Mouse (Mus musculus) heart, adult 8-10 months (tissue): ENCODE data around the gene Kdm1a. TPM values are rescaled to one million over a fixed set of nuclear protein-coding genes. Genes with fewer than 3 reads are reported as not detected.

ENCODE experiments used
- DNase-seq: peaks from one replicate; pipeline ENCODE4 v3.0.0; 2022; ENCODE audit warnings: low spot score
- total RNA-seq, 4 experiments: library from RNA; stranded (reverse); gene quantifications; 2 replicates each; pipeline ENCODE4 v1.2.4; 2022

The Kdm1a gene
- total RNA-seq, result 10 to 100 TPM; 24.3 to 27.0 (median 26.4) TPM

- peak; percentile 92 for DNase-seq
Measured at GRCm38 (mm10) chr4:136602568-136602967, at the start of gene Kdm1a. TSS of gene Kdm1a (minus strand) at chr4:136602723.

DNA sequence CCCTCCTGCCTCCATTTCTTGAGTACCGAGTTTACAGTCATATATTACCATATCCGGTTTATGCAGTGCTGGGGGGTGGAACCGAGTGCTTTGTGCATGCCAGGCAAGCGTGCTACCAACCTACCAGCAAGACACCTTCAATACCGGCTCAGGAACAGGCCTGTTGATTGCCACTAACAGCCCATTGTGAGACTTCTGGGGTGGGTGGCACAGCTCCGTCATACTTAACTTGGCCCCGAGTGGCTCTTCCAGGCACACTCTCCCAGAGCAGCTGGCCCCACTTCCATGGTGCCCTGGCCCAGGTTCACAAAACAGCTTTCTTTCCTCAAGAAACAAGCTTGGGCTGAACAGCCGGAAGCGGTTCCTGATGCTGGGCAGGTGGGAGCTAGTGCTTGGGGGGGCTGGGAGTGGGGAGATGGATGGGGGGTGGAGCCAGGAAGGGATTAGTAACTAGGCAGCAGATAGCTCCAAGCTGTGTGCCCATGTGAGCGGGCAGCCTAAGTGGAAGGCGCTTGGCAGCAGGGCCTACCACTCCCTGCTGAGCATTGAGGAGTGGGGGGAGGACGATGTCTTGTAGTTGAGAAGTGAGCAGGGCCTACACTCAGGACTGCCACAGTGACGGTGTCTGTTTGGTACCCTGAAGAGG is 49.5 kb upstream of the Kdm1a start:
- DNase-seq, result no peak

GRCm38 (mm10) chr4:136651357-136651811 is 48.9 kb upstream of the Kdm1a start:
- DNase-seq, result no peak

GRCm38 (mm10) chr4:136650261-136650660 is 47.7 kb upstream of the Kdm1a start:
- no peak for DNase-seq

DNA sequence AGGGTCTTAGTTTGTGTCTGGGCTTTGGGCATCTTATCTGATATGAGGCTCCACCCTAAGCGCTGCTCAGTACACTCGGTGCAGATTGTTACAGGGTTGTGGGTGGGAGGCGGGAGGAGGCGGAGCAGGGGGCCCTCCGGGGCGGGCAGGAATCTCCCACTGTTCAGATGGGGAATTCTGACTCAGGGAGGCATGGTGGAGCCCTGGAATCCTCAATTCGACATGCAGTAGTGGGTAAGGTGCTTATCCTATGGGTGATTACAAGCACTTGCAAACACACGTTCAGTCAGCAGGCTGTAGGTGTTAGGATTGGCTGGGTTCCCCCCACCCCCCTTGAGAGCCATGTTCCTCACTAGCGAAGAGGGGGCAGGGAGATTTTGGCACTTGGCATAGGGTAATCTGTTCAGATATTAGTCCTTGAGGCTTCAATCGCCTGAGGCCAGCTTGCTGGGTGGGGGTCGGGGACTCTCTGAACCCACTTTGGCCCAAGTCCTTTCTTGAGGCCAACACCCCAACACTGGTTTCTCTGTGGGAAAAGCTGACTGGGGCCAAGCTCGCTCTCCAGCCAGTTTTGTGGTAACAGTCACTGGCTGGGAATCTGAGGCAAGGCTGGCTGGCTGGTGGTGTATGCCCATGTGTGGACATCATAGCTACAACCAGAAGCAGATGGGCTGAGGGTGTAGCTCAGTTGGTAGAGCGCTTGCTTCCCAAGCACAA is 47.1 kb upstream of the Kdm1a start:
- no peak for DNase-seq

GRCm38 (mm10) chr4:136648922-136649479 is 46.5 kb upstream of the Kdm1a start:
- peak; percentile 58 for DNase-seq

DNA sequence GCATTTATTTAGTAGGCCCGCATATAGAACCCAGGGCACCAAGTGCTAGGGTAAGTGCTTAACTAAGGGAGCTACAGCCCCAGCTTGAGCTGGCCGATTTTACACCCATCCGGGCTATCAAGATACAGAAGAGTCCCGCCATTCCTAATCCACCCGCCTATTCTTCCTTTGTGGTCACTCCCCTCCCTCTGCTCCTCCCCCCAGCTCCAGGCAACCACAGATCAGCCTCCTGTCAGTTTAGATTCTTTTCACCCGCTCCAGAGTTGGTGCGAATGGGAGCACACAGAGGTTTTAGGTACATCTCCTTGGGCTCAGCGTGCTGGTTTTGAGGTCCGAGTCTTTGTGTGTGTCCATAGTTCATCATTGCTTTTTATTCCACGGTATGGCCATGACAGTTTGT is 36.4 kb upstream of the Kdm1a start:
- DNase-seq, result no peak

GRCm38 (mm10) chr4:136638230-136638750 is 35.8 kb upstream of the Kdm1a start:
- DNase-seq, result no peak

DNA sequence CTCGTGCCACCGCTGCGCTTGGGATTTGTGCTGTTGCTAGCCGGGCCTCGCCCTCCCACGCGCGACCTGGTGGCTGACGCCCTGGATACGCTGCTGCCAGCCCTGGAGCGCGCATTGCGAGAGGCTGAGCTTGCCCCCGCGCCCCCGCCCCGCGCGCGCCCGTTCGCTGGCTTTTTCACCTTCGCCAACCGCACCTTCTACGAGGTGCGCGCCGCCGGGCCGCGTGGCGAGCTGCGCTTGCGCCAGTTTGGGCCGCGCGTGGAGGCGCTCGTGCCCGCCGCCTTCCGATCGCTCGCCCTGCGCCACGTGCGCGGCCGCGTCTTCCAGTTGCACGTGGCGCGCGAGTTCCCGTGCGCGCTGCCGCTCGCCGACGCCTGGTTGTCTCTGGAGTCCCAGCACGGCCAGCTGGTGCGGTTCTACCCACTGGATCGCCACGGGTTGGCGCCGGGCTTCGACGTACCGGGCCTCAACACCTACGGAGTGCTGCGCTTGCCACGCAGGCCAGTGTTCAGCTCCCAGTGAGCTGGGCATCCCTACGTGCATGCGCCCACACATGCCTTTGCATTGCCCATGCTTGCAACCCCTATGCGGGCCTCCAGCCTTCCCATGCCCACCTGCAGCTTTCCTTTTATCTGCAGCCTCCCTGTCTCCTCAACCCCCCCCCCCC is 35.2 kb upstream of the Kdm1a start:
- no peak for DNase-seq

- DNase-seq, result no peak
Measured at GRCm38 (mm10) chr4:136636983-136637562, 34.5 kb upstream of the Kdm1a start.

DNA sequence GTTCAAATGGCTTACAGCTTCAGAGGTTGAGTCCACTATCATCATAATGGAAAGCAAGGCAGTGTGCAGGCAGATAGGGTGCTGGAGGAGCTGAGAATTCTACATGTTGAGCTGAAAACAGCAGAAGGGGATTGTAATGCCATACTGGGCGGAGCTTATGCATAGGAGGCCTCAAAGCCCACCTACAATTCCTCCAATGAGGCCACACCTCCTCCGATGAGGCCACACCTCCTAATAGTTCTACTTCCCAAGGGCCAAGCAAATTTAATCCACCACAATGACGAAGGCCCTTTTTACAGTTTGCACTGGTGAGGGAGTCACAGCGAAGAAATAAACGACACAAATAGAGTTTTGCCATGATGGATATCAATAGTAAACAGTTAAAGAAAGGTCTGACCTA is 34.0 kb upstream of the Kdm1a start:
- DNase-seq, result no peak

DNA sequence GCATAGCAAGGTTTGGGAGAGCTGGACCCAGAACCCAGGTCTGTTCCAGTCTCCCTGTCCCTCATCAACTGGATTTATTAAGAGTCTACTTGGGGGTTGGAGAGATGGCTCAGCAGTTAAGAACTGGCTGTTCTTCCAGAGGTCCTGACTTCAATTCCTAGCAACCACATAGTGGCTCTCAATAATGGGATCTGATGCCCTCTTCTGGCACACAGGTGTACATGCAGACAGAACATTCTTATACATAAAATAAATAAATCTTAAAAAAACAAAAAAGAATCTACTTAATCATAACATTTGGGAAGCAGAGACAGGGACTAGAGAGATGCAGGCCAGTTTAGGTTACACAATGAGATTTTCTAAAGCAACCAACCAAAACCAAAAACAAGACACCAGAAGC is 33.5 kb upstream of the Kdm1a start:
- no peak for DNase-seq

DNA sequence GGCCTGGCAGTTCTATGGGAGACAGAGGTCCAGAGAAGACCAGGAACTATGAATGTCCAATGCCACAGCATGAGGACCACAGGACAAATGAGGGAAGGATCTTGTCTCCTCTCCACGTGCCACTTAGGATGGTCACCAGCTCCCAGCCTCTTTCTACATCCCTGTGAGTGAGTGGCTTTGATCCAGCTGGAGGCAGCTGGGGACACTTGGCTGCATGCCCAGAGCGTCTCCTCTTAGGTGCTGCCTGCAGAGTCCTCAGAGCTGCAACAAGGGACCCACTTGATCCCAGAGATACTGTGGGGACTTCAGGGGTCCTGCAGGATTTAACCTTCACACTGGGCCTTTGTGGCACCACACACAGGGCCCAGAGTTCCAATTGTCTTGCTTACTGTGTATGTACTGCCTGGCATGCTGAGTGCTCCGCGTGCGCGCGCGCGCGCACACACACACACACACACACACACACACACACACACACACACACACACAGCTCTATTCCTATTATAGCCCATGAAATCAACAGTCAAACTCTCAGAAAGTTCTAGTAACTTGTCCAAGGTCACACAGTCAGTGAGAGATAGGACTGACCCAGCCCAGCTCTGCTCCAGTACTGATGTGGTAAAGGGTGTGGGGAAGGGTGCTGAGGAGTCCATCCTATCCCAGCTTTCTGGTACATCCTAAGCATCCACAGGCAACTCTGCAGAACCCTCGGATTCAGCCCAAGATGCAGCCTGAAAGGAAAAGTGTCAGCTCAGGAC is 28.9 kb upstream of the Kdm1a start:
- DNase-seq, result peak; percentile 12

DNA sequence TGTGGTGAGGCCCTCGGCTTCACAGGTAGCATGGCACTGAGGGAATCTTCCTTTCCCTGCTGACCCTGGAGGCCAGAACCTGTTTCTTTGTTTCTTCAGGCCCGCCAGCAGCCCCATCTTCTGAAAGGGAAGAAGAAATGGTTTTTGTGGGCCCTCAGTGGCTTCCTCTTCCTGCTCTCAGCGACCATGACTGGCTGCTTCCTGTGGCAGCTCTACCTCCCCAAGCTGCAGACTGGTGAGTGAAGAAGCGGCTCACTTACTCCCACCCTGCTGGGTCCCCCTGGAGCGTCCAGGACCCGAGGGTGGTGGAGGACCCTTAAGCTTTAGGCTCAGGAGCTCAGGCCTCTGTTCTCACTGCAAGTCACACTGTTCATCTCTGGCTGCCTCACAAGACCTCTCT is 24.1 kb upstream of the Kdm1a start:
- no peak for DNase-seq

GRCm38 (mm10) chr4:136622388-136622787 is 19.9 kb upstream of the Kdm1a start, which contains the start of gene Lactbl1:
TSS of gene Lactbl1 (plus strand) at chr4:136622621.
- no peak for DNase-seq

- DNase-seq, result no peak
Measured at GRCm38 (mm10) chr4:136621956-136622355, 19.4 kb upstream of the Kdm1a start.

DNA sequence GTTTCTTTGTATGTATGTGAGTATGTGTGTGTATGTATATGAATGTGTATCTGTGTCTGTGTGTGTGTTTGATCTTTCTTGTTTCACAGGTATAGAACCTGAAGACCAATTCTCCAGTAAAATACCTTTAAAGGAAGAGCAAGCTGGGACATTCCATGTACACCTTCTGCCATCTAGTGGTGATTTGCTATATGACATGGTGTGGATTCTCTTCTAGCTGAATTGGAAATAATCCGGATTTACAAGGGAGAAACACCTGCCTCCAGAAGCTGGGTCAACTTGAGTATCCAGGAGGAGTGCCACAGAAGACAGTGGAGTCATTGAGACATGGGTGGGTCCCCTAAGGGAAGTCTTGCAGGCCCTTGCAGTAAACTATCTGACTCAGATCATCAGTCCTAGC is 18.8 kb upstream of the Kdm1a start:
- DNase-seq, result peak; percentile 43

- DNase-seq, result no peak
Measured at GRCm38 (mm10) chr4:136613657-136614056, 11.1 kb upstream of the Kdm1a start.

DNA sequence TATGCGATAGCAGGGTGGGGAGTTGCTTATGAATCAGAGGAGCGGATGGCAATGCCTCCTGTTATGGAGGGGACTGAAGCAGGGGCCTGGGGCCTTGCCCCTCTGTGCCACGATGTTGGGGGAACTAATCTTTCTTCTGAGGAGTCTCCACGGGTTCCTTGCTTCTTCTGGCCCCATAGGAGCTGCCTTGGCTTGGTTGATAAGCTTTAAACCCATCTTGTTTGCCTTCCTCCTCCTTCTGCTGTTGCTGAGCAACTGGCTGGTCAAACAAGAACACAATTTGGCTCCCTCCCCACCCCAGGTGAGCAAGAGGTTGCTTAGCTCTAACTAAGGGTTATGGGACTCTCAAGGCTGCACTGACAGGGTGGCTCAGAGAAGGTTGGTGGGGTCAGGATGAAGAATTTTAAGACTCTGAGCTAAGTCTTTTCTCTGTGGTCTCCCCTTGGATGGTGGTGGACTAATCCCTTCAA is 7.9 kb upstream of the Kdm1a start, which contains the start of gene Tex46:
Gene Tex46, plus strand, starts transcription at position 51 of the 470 bp plus-strand sequence.
- DNase-seq, result no peak

DNA sequence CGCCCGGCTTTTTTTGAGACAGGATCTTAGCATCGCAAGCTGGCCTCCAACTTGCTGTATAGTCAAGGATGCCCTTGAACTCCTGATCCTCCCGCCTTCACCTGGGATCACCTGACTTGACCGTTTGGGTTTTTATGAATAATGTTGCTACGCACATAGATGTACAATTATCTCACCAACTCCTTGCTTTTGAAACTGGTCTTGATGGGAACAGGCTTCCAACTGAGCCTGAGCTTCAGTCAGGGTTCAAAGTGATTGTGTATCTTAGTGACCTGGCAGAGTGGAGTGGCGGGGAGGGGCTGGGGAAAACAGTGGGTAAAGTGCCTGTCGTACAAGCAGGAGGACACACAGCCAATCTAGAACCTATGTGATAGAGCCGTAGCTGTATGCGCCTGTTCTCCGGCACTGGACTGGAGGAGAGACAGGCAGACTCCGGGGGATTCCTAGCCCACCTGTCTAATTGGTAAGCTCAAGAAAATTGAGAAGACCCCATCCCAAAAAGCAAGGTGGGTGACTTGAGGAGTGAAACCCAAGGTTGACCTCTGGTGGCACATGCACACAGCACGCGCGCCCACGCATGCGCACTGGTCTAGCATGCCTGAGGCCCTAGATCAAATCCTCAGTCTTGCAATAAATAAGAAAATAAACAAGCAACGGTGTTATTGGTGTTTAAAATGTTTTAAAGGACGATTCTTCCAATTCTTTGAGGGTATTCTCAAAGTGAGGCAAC is 3.4 kb upstream of the Kdm1a start:
- DNase-seq, result no peak
